Mouse (Mus musculus) layer of hippocampus, adult 9-10 months (tissue): ENCODE data around the gene Samd8.
A peak's percentile ranks its signal among the peaks of the same experiment; 100 is the strongest.

Source experiments
- DNase-seq: peaks from one replicate; pipeline ENCODE4 v3.0.0; 2022; ENCODE audit warnings: low spot score

Samd8 gene

DNA sequence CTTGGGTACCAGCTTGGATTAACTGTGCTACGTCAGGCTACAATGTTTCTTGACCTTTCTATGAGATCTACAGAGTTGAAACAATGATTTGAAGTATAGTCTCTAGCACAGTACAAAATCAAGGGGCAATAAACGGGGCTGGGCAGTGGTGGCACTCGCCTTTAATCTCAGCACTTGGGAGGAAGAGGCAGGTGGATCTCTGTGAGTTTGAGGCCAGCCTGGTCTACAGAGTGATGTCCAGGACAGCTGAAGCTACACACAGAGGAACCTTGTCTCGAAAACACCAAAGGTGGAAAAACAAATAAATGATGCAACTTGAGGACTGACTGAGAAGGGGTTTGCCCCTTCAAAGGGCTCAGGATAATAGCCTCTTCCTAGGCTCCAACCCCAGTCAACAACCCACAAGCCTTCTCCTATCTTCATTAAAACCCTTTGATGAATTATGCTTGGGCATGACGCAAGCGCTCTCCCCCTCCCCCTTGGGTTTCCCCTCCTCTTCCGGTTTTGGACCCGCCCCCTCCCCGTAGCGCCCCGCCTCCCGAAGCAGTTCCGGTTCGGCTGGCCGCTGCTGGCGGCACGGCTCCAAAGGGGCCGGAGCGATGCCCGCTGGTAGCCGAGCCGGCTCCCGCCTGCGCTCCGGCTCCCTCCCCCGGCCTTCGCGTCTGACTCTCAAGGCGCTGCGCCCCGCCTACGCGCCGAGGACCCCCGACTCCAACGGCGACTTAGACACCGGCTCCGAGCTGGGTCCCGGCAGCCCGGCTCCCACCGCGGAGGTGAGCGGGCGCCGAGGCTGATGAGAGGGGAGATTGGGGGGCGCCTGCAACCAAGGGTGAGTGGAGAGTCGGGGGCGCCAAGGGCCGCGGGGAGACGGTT lies at the start of gene Samd8:
TSS of gene Samd8 (plus strand) at position 524 of the 873 bp plus-strand sequence.
- peak; percentile 51 for DNase-seq

DNA sequence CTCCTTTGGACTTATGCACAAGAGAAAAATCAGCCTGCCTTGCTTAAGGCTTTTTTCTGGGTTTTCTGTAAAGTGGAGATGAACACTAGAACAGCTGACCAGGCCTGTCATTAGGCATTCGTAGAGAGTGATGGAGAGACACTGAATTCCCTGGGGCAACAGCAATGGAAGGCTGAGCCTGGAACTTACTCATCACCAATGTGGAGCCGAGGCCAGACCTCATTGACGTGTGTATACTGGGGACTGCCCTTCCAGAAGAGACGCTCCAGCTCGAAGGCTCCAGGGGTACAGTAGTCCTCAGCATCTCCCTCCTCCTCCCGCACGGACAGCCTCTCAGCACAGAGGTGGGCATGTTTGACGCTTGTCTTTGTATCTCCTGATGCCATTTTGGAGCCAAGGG lies 47.6 kb upstream of the Samd8 start:
- no peak for DNase-seq

- DNase-seq = no peak
Observed at GRCm38 (mm10) chr14:21703255-21703654, 47.1 kb upstream of the Samd8 start.

DNA sequence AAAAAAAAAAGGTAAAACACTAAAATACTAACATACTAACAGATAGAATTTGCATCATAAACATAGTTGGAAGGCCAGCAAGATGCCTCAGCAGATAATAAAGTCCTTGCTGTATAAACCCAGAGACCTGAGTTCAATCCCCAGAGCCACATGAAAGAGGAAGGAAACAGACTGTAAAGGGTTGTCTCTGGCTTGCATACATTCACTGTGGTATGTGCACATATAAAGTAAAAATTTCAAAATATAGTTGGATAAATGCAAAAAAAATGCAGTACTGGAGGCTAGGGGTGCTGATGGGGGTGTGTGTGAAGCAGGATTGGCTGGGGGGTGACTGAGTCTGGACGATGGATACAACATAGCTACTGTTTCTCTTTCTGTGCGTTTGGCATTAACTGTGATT lies 44.9 kb upstream of the Samd8 start:
- DNase-seq = no peak

GRCm38 (mm10) chr14:21706759-21707571 lies 43.4 kb upstream of the Samd8 start:
- peak; percentile 55 for DNase-seq

- no peak for DNase-seq
Observed at GRCm38 (mm10) chr14:21709545-21709944, 40.8 kb upstream of the Samd8 start.

DNA sequence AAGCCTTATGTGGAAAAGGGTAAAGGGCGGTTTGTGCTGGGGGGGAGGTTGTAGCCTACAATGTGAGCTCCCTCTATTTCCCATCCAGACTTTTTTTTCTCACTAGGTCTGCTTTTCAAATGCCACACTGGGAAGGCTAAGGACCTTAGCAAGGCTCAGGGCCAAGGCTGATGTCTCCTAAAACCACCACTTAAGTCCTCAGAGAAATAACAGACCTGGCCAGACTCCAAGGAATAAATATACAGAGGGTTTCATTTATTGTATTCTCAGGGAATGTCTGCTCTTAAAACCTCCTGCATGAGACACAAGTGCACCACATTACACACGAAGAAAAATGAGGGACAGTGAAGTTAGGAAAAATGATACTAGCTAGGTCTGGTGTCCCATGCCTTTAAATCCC lies 39.1 kb upstream of the Samd8 start:
- DNase-seq = no peak

DNA sequence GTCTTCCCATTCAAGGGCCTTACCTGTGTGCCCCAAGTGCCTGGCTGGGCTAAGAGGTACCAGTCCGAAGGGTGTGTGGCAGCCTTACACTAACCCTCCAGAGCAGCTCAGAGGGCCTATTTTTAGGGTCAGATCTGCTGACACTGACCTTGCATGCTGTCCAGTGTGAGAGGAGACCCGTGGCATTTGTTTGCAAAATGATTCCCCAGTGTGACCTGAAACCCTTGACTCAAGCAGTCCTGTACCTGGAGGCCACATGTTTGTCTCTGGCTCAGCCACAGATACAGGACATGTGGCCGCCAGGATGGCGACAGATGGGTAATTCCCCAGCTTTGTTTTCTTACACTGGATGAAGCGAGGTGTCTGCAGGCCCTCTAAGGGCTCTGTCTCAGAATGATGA lies 35.8 kb upstream of the Samd8 start, which contains the start of gene Dupd1:
TSS of gene Dupd1 (minus strand) at position 91 of the 400 bp plus-strand sequence.
- DNase-seq = no peak

DNA sequence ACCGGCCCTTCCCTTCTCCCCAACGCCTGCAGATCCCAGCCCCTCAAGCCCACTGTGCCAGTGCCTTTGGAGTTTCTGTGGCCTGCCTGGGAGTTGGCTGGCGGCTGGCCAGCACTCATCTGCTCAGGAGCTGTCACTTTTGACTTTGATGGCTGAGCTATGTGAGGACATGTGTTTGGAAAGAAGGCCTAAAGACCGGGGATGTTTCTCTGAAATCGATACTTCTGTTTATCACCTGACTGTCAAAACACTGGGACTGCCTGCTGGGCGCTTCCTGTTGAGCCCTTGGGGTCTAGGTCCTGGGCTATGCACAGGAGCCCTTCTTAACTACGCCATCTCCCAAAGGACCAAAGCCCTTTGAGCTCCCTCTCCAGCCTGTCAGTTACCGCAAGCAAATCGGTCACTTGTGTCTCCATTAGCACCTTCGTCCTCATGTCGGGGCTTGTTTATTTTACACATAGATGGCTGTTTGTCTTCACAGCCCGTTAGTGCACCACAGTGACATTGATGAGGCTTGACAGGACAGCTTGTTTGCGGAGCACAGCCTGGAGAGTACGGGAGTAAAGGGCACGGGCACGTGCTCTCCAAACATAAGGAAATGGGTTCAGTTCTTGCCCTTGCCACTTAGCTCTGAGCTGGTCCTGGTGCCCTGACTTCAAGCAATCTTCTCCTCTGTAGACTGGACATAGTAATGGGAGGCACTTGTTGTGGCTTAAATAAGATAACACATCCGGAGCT lies 30.5 kb upstream of the Samd8 start:
- no peak for DNase-seq

- no peak for DNase-seq
Observed at GRCm38 (mm10) chr14:21720430-21721205, 29.7 kb upstream of the Samd8 start.

DNA sequence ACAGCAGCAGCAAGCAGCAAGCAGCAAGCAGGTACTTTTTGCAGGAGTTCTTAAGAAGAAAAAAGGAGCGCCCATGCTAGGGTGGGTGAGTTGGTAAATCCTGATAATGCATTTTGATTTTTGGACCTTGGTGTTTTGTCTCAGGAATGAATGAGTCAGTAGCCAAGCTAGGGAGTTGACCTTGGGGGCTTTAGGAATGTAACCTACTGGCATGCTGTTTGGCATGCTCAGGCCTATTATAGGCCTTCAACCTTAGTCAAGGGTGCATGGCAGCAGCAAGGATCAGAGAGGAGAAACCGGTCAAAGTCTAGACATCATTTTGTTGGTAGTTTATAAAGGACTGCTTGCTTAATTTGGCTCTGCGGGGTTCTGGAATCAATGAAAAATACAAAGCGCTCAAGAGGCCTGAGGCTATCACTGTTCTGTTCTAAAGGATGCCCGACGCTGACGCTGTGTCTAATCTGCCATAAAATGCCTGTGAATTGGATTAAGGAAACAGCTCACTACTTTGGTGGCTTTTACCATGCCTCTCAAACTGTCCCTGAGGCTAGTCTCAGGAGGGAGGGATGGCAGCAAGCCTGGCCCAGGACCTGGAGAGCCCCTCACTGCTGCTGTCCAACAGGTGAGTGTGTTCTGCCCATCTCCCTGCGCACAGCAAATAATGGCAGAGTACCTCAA lies 28.2 kb upstream of the Samd8 start:
- DNase-seq = no peak

GRCm38 (mm10) chr14:21729031-21729732 lies 21.1 kb upstream of the Samd8 start:
- DNase-seq = no peak

DNA sequence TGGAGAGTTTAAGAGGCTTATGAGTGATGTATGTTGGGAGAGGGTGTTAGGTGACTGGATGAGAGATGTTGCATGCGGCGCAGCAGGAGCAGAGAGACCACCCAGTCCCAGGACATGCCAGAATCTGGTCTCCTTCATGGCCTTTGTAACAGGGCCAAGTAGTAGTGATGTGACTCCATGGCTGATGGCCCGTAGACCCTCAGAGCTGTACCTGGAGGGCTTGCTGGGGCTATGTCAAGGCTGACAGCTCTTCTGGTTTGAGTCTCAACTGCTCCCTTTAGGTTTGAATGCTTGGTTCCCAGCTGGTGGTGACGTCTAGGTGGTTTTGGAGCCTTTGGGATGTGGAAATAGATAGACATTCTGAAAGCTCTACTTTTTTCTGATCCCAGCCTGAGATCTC lies 20.4 kb upstream of the Samd8 start:
- no peak for DNase-seq

- no peak for DNase-seq
Observed at GRCm38 (mm10) chr14:21733131-21733905, 17.0 kb upstream of the Samd8 start.

GRCm38 (mm10) chr14:21740345-21740744 lies 10.0 kb upstream of the Samd8 start:
- no peak for DNase-seq

DNA sequence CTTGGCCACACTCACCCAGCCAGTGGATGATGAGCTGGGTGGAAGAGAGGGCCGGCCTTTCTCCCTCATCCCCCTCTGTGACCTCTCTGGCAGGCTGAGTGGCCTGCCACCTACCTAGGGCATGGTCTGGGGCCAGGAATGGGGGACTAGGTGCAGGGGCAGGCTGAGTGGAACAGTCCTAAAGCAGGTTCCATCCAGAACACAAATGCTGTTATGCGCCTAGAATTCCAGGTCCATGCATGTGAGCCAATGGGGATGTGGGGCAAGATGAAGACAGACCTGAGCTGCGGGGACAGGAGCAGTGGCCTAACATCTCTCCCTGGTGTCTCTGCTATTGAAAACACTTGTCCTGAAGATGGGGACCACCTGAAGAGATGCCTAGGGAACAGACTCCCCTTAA lies 9.0 kb upstream of the Samd8 start:
- DNase-seq = no peak

- peak; percentile 83 for DNase-seq
Observed at GRCm38 (mm10) chr14:21741786-21742185, 8.5 kb upstream of the Samd8 start.

- no peak for DNase-seq
Observed at GRCm38 (mm10) chr14:21742441-21742840, 7.9 kb upstream of the Samd8 start.

DNA sequence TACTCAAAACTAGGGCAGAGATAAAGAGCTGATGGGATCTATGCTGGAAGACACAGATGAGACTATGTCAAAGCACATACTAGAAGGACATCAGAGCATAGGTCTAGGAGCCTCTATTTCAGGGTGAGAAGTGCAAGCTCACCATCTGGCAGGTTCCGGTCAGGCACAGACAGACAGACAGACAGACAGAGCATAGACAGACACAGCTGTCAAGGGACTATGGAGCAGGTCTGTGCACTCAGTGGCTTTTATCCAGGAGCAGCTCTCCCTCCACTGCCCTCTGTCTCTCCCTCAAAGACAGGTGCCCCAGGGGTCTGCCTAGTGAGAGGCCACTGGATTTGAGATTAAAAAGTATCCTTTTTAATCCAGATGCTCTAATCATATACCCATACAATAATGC lies 6.2 kb upstream of the Samd8 start:
- no peak for DNase-seq

DNA sequence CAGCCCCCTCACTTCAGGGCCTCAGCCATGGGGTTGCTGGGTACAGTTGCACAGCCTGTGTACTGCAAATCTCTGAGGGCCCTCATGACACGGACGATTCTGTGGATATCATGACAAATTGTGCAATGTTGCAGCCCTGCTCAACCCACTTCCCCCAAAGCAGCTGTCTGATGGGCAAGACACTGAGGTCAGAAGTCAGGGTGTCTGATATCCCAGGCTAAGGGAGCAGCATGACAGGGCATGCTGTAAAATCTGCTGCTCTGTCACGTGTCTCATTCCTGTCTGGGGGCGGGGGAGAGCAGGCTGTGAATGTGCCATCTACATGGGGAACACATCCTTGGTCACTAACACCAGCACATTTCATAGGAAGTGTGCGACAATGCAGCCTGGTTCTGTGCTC lies 5.2 kb upstream of the Samd8 start:
- no peak for DNase-seq
